Mouse (Mus musculus): ENCODE data around the gene Zfp706. TPM values are rescaled to one million over a fixed set of nuclear protein-coding genes. Genes with fewer than 3 reads are reported as not detected.

Zfp706 gene
- total and polyA plus RNA-seq, 3 experiments: 33.1 to 261 (median 64.0) TPM

DNA sequence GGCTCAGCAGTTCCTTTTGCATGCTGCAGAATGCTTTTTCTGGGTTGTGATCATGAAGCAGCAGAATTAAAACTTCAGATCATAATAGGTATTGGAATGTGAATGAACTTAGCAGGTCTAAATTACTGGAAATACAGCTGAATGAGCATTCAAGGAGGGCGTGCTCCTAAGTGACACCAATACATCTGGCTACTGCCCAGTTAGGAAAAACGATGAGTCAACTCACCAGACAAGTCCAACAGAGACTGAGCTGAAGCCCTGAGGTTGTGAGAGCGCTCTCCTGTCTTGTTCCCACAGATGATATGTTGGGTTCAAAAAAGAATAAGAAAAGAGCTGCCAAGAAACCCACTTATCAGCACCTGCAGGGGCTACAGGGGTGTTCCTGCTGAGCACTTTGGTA, 11.9 kb upstream of the Zfp706 start:
- H3K4me1 ChIP-seq (ENCODE audit: control insufficient read depth in 1 of 2, insufficient read depth in 2 of 2, low read length in 2 of 2): peaks cover 0 to 5% of the 10 kb centered on the region in 2 experiments; a peak in 1 of 4 replicates
- no peak overlapping the region for H3K4me3 ChIP-seq (ENCODE audit: control insufficient read depth in 1 of 2, insufficient read depth in 1 of 2, low read depth in 2 of 2, low read length in 2 of 2)
- TF ChIP-seq ETS1 (IDR thresholded peaks at IDR 0.05; ENCODE audit: low read depth, low read length) (peak; percentile 41; the same call in 1 of the 2 replicates), TCF12 (IDR thresholded peaks at IDR 0.05; ENCODE audit: low read depth, low read length) (0 out of 2 replicates have a peak, but pooled peaks have one; percentile 28), EP300 (IDR thresholded peaks at IDR 0.05; ENCODE audit: low read depth in 1 of 2, low read length in 2 of 2) (peak in 1 of 2 experiments; percentile 27; a peak in 1 of 4 replicates), GATA1 (IDR thresholded peaks at IDR 0.05; ENCODE audit: low read depth, low read length) (peak; percentile 5; the same call in 1 of the 2 replicates), E2F4 (IDR thresholded peaks at IDR 0.05; ENCODE audit: borderline replicate concordance, low read depth, low read length) (no peak)
- no peak overlapping the region for H3K27ac ChIP-seq (ENCODE audit: control insufficient read depth, low read depth, low read length)
- no peaks in the 10 kb centered on the region for H3K9me3 ChIP-seq (replicated peaks; ENCODE audit: insufficient read depth, low read length)
- no peak overlapping the region for H3K9ac ChIP-seq (ENCODE audit: control insufficient read depth, low read depth, low read length, poor library complexity, severe bottlenecking)
- H3K36me3 ChIP-seq (ENCODE audit: control insufficient read depth in 1 of 2, insufficient read depth in 2 of 2, low read length in 2 of 2): no peaks in the 10 kb centered on the region
- no peak for DNase-seq (ENCODE audit: low read depth, low spot score)
- H3K27me3 ChIP-seq (ENCODE audit: control insufficient read depth in 1 of 2, insufficient read depth in 2 of 2, low read length in 2 of 2): no peaks in the 10 kb centered on the region
- H3K79me2 ChIP-seq (ENCODE audit: control insufficient read depth, insufficient read depth, low read length, poor library complexity): no peaks in the 10 kb centered on the region

DNA sequence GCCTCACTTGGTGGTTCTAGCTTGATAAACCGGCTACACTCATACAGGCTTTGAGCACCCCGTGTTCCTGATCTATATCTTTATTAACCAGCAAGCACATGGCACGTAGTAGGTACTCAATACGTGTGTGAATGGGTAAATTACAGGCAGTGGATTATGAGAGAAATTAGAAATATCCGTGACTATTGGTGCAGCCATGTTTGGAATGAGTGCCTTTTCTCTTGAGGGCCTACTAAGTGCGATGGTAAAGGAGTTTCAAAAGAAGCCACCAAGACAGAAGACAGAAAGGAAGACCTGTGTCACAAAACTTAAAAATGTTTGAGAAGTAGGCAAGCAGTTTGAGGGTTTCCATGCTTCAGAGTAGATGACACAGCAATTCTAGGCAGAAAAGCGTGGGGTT, 4.3 kb upstream of the Zfp706 start:
- TF ChIP-seq ELF1 (IDR thresholded peaks at IDR 0.05; ENCODE audit: low read depth, low read length): no peak
- peak; percentile 94 for TF ChIP-seq ZKSCAN1 (IDR thresholded peaks at IDR 0.05; ENCODE audit: low read depth, low read length)
- no peaks in the 10 kb centered on the region for H3K27me3 ChIP-seq (ENCODE audit: control insufficient read depth in 1 of 2, insufficient read depth in 2 of 2, low read length in 2 of 2)
- no peaks in the 10 kb centered on the region for H3K9me3 ChIP-seq (replicated peaks; ENCODE audit: insufficient read depth, low read length)

GRCm38 (mm10) chr15:37011316-37011715, 3.7 kb upstream of the Zfp706 start:
- Histone ChIP-seq H3K36me3 (ENCODE audit: control insufficient read depth in 1 of 2, insufficient read depth in 2 of 2, low read length in 2 of 2) (peaks cover 0 to 9% of the 10 kb centered on the region in 2 experiments; a peak in 2 of 4 replicates), H3K4me3 (ENCODE audit: control insufficient read depth in 1 of 2, insufficient read depth in 1 of 2, low read depth in 2 of 2, low read length in 2 of 2) (no peak overlapping the region), H3K9me3 (replicated peaks; ENCODE audit: insufficient read depth, low read length) (no peaks in the 10 kb centered on the region), H3K79me2 (ENCODE audit: control insufficient read depth, insufficient read depth, low read length, poor library complexity) (peaks cover 12% of the 10 kb centered on the region), H3K4me1 (ENCODE audit: control insufficient read depth in 1 of 2, insufficient read depth in 2 of 2, low read length in 2 of 2) (peaks cover 0 to 8% of the 10 kb centered on the region in 2 experiments; a peak in 2 of 4 replicates), H3K9ac (ENCODE audit: control insufficient read depth, low read depth, low read length, poor library complexity, severe bottlenecking) (no peak overlapping the region), H3K27ac (ENCODE audit: control insufficient read depth, low read depth, low read length) (no peak overlapping the region), H3K27me3 (ENCODE audit: control insufficient read depth in 1 of 2, insufficient read depth in 2 of 2, low read length in 2 of 2) (no peaks in the 10 kb centered on the region)
- no peak for DNase-seq (ENCODE audit: low read depth, low spot score)
- TF ChIP-seq NRF1 (IDR thresholded peaks at IDR 0.05; ENCODE audit: insufficient read depth, low read depth, low read length, poor library complexity, severe bottlenecking) (no peak), TAL1 (IDR thresholded peaks at IDR 0.05; ENCODE audit: low read length) (no peak), MAFK (IDR thresholded peaks at IDR 0.05; ENCODE audit: borderline replicate concordance, low read depth, low read length) (no peak)

More for the DNA sequence above, 4.3 kb upstream of the Zfp706 start:
- Histone ChIP-seq H3K4me3 (ENCODE audit: control insufficient read depth in 1 of 2, insufficient read depth in 1 of 2, low read depth in 2 of 2, low read length in 2 of 2) (no peak overlapping the region), H3K79me2 (ENCODE audit: control insufficient read depth, insufficient read depth, low read length, poor library complexity) (peaks cover 6% of the 10 kb centered on the region), H3K4me1 (ENCODE audit: control insufficient read depth in 1 of 2, insufficient read depth in 2 of 2, low read length in 2 of 2) (peaks cover 0 to 8% of the 10 kb centered on the region in 2 experiments; a peak in 2 of 4 replicates), H3K36me3 (ENCODE audit: control insufficient read depth in 1 of 2, insufficient read depth in 2 of 2, low read length in 2 of 2) (peaks cover 0 to 9% of the 10 kb centered on the region in 2 experiments; a peak in 2 of 4 replicates), H3K27ac (ENCODE audit: control insufficient read depth, low read depth, low read length) (no peak overlapping the region), H3K9ac (ENCODE audit: control insufficient read depth, low read depth, low read length, poor library complexity, severe bottlenecking) (no peak overlapping the region)
- DNase-seq (ENCODE audit: low read depth, low spot score): no peak

Data from MEL (cell line).